Mouse (Mus musculus) urinary bladder, adult 18-20 months (tissue): ENCODE results near the gene Olfr1350.
"Not testable (repeated sequence)": the region's sequence is repeated elsewhere in the genome, so short reads cannot be mapped to it uniquely, and the experiment has no call there.

ENCODE experiments used
- DNase-seq, 2 experiments: peaks; one replicate each; pipeline ENCODE4 v3.0.0; 2022; ENCODE audit warnings: low spot score in 2 of 2, mixed read lengths in 2 of 2

The Olfr1350 gene

GRCm38 (mm10) chr7:6564541-6564940, at the start of gene Olfr1350:
Gene Olfr1350, plus strand, starts transcription at chr7:6564841.
- DNase-seq: no peak

GRCm38 (mm10) chr7:6521666-6522065, 43.0 kb upstream of the Olfr1350 start:
- DNase-seq: no peak

GRCm38 (mm10) chr7:6522850-6523249, 41.8 kb upstream of the Olfr1350 start, which contains the start of gene Olfr1349:
Gene Olfr1349, minus strand, starts transcription at chr7:6522950.
- no peak for DNase-seq

GRCm38 (mm10) chr7:6525001-6525400, 39.6 kb upstream of the Olfr1350 start:
- no peak for DNase-seq

GRCm38 (mm10) chr7:6526141-6526540, 38.5 kb upstream of the Olfr1350 start:
- DNase-seq: peak in 1 of 2 experiments; percentile 3

GRCm38 (mm10) chr7:6586096-6586759, 21.6 kb downstream of the Olfr1350 start:
- no peak for DNase-seq

GRCm38 (mm10) chr7:6588766-6589165, 24.1 kb downstream of the Olfr1350 start:
- DNase-seq: not testable (repeated sequence)

GRCm38 (mm10) chr7:6603331-6603730, 38.7 kb downstream of the Olfr1350 start:
- DNase-seq: no peak
